Mouse (Mus musculus): Measurements from ENCODE around the gene Egln1.

The Egln1 gene

DNA sequence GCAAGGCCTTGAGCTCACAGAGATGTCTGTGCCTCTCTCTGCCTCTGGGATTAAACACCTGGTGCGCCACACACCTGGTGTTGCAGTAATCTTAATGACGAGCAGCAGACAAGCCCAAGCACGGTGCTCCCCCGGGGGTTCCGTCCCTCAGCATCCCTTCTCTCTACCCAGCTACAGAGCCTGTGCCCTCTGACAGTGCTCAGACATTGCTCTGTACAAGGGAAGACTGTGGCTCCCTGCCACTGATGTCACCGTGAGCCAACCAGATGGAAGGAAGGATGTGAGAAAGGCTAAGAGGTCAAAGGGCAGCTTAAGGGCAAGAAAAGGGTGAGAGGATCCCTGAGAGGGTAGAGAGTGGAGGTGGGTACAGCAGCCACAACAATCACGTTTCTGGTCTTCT lies 4.7 kb downstream of the Egln1 start:
- no peak for DNase-seq (ENCODE audit: low spot score)

DNA sequence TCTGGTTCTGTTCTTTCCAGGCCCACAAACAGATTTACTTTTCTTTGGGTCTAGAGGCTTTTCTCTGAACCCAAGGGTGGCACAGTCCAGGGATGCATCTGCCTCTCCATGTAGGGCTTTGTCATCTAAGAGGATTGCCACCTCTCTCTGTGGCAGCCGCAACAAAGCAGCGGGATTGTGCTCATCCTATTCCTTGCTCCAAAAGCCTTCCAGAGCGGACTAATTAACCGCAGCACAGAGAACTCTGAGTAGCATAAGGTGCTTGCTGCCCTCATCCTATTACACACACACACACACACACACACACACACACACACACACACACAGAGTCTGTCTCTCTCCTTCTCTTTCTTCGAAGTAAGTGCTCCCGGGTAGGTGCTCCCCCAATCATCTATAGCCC lies 5.3 kb downstream of the Egln1 start:
- DNase-seq (ENCODE audit: low spot score) = no peak

DNA sequence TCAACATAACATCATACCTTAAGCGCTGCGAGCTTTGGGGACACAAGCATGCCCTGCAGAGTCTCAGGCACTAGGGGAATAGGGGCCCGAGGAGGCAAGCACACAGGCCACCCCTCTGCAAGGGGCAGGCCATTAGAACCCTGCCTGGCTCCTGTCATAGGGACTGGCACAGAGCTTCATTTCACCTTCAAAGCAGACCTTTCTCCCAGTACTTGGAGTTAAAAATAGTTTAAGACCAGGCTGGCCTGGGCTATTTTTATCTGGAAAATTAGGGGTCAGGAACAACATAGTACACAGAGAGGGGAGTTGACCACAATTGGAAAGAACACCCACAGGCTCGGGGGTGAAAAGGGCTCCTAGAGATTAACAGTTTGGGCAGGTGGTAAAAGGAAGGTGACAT lies 11.8 kb downstream of the Egln1 start:
- no peak for DNase-seq (ENCODE audit: low spot score)

DNA sequence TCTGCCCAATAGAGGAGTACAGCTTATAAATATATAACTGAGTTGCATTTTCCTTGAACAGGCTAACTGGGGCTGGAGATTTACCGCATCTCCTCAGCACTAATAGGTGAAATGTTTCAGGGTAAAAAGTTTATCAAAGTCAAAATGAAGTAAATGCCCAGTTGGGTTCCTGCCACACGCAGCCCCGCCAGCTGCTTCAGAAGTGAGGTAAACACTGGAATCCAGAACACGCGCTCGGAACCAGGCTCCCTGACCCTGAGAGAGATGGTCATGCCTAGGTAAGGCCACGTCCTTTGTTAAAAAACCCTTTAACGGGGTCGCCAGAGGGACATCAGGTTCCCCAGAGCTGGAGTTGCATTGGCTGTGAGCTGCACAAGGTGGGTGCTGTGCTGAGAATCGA lies 12.4 kb downstream of the Egln1 start:
- no peak for DNase-seq (ENCODE audit: low spot score)

DNA sequence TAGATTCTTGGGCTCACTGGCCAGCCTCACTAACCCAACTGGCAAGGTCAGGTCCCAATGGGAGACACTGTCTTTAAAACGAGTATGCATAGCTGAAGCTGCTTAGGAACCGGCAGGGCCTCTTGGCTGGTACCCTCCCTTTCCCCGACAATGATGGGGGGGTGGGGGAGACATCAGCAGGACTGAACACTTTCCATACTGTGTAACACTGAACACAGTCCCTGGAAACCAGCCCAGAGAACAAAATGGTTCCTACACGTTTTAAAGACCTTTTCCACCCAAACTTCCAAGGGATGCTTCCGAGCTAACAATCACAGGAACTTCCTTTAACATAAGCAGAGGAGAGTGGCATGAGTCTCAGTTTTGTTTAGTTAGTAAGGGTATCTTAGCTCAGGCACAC lies 14.0 kb downstream of the Egln1 start:
- no peak for DNase-seq (ENCODE audit: low spot score)

DNA sequence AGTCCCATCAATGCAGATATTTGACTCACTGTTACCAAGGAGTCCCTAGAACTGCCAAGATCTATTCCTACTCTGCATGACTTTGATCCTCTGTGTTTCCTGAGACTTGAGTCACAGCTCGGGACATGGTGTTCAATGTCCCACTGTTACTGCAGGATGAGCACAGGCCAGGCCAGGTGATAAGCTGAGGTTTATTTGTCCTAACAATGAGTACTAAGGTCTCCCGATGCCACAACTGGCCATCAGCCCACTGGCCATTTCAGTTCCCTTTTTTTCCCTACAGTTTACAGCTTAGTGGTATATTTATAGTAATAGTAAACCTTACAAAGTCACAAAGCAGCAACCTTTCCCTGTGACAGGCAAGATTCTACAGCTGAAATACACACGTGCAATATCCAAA lies 16.7 kb downstream of the Egln1 start:
- DNase-seq (ENCODE audit: low spot score) = no peak

DNA sequence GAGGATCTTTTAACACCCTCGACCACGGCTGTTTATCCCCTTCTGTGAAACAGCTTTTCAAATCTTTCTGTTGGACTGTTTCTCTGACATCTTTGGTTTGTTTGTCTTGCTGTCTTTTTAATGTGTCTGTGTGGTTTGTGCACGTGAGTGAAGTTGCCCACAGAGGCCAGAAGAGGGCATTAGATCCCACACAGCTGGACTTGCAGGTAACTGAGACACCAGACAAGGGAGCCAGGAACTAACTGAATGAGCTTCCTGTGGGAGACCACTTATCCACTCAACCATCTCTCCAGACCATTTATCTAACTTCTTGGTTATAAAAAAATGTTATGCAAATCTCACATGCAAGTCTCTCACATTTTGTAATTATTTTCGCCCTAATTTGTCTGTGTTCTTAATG lies 18.5 kb downstream of the Egln1 start:
- DNase-seq (ENCODE audit: low spot score) = no peak

DNA sequence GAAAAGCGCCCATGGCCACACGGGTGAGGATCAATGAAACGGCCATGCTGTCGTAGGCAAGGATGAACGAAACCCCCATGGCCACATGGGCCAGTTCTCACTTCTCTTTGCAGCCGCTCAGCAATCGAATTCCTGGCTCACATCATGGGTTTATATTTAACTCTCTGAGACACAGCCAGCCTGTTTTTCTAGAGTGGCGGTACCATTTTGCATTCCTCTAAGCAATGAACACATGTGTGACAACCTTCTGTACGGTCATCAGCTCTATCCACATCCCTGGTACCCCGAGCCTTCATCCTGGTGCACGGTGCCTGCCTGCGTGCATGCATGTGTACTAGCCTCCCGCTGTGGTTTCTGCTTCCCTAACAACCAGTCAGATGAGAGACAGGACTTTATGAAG lies 19.0 kb downstream of the Egln1 start:
- DNase-seq (ENCODE audit: low spot score) = no peak

DNA sequence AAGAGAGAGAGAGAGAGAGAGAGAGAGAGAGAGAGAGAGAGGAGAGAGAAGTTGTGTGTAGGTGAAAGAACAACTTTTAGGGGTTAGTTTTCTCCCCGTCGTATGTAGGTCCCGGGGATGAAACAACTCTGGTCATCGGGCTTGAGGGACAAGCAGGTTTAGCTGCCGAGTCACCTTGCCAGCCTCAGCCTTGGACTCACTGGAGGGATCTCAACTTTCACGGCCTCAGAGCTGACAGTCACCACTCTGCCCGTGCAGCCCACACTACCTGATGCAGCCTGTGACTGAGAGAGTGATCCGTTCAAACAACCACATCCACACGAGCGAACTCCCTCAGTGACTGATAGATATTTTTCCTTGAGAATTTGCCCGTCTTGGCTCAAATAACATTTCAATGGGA lies 20.1 kb downstream of the Egln1 start:
- no peak for DNase-seq (ENCODE audit: low spot score)

DNA sequence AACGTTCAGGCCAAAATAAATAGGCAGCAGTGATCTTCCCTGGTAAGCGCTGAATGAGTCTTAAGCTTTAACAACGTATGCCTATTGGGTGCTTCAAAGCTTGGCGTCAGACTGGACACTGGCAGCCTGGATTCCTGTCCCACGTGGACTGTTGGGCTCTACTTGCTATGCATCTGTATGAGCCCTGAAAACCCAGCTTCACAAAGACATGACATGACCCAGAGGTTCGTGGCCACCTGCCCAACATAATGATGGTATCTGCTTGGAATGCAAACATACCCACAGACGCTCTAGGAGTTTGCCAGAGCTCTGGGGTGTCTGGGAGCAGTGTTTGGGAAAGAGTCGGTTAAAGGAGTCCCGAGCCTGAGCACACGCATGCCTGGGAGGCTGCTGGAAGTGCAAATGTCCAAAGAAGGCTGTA lies 22.8 kb downstream of the Egln1 start:
- DNase-seq (ENCODE audit: low spot score) = no peak

DNA sequence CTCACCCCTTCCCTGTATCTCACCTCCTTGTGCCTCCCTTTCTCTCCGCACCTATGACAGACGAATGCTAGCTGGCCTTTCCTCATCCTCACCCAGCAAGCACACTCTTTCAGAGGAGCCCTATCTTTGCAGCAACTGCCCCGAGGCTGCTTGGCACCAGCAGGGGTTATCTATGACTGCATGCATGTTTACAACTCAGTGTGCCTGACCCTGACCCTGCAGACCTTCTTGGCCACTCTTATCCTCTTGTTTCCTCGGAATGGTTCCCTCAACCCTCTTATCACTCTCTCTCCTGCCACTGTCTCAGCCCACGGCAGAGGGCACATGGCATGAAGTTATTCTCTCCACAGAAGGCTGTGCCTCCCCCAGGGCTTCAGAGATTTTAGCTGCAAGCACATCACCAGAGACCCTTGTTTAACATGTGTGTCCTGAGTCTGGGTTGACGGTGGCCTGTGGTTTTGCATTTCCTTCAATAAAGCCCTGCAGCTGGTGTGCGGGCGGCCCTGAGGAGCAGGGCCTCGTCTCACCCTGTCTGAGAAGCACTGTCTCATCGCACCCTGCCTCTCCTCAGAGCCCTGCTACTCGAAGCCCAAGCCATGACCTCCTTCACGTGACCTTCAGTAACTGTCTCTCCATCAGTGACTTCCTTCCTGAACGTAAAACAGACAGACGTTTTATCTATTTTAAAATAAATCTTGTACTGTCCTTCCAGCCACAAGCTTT lies 23.4 kb downstream of the Egln1 start:
- DNase-seq (ENCODE audit: low spot score) = no peak

DNA sequence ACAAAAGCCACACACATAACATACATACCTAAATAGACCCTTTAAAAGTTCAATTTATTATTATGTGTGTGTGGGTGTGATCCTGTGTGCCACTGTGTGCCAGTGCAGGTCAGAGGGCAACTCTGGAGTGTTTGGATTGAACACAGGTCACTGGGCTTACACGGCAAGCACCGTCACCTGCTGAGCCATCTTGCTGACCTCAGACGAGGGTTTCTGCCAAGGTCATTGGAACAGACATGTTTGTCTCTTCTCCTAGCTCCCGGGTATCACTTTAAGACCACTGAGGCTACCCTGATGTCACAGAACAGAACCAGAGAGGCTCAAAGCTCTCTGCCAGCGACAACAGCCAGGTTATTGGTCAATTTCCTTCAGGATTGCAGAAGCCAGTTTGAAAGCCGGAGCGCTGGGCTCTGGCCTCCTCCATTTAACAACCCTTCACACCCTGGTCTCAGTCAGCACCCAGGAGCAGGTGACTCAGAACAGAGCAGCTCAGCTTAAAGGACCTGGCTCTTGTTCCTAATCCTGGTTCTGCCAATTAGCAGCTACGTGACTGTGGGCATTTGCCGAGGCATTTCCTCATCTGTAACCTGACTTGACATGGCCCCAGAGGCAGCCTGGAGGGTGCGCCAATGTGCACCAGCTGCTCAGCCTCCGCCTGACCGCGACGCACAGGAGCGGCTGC lies 25.0 kb downstream of the Egln1 start:
- DNase-seq (ENCODE audit: low spot score) = no peak

DNA sequence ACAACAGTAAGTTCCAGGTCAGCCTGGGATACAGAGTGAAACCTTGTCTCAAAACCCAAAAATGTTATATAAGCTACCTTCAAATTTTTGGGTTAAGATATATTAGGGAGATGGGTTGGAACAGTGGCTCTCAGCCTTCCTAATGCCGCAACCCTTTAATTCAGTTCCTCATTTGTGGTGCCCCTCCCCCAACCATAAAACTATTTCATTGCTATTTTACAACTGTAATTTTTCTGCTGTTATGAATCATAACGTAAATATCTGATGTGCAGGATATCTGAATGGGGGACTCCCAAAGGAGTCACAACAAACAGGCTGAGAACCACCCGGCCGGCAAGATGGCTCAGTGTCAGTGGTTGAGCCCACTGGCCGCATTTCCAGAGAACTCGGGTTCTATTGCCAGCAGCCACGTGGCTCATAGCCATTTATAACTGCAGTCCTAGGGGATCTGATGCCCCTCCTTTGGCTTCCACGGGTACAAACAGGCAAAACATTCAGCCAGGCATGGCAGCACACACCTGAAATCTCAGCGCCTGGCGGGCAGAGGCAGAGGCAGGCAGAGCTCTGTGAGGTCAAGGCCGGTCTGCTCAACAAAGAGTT lies 26.5 kb downstream of the Egln1 start:
- no peak for DNase-seq (ENCODE audit: low spot score)

DNA sequence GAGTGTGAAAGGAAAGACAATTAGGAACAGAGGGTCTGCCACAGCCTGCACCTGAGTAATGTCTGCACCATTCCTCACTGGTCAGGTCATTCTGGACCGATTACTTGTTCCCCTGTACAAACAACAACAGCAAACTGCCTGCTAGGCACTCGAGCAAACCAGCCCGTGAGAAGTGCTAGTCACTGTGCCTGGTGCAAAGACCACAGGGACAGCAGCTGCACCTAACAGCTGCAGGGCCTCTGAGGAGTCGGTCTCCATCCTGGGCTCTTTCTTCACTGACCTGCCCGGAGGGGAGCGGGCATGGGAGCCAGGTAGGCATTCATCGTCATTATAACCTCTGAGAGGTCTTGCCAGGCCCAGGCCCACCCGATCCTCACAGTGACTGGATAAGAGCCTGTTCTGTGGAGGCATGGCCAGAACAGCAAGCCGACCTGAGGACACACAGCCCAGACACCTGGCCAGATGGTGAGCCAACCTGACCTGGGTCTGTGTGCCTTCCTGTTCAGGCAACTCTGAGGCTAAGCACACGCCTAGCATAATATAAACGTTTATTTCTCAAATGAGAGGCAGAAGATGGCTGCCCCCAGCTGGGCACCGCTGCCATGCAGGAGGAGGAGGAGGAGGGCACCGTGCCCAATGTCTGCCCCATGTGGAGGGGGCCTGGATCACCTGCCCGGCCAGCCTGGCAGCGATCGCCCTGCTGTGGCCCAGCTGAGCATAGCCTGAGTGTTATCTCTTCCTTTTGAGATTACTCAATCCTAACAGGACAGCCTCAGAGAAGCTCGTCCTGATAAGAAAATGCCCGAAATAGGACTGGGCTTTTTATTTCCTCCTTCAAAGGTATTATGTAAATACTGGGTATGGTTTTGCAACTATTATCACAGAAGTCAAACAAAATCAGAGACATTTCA lies 27.5 kb downstream of the Egln1 start:
- DNase-seq (ENCODE audit: low spot score) = no peak

DNA sequence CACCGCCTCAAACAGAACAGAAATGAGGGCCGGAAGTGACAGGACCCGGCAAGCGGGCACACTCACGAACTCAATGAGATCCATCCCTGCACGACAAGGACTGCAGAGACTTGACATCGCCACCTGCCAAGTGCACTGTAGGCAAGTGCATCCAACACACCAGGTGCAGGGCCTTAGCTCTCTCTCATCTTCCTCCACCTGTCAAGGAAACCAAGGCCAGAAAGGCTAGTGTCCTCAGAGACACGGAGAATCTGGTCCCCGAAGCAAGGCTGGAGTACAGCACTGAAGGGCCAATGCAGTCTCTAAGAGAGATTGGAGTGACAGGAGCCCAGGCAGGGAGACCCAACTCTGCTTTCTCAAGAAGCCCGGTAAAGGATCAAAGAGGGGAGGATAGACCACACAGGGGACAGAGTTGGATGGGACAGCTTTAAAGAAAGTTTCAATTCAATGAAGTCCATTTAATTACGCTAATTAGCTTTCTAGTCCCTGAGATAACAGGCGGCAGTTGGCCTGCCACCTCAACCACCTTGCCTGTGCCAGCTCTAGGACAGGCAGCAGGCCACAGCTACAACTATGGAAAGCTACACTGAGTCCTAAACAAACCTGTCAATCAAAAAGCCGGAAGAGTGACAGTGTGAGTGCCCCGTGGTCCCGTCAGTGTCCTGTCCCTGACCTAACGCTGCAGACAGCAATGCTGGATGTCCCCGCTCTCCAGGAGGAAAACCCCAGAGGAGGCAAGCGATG lies 31.2 kb downstream of the Egln1 start:
- no peak for DNase-seq (ENCODE audit: low spot score)

DNA sequence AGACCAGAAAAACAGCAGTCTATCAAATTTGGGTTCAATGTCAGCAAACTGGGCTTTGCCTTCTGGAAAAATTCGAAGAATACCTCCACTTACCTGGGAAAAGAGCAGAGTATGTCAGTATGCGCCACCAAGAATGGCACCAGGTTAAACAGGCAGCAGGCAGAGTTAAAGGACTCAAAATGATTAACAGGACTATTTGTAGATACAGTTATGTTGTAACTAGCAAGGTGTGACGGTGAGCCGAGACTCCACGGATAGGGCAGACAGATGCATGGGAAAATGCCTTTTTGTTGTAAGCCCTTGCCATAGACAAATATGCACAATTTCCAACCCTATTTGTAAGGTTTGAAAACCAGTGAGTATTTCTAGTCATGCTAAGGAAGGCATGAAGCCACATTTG lies 35.1 kb downstream of the Egln1 start:
- DNase-seq (ENCODE audit: low spot score) = no peak

DNA sequence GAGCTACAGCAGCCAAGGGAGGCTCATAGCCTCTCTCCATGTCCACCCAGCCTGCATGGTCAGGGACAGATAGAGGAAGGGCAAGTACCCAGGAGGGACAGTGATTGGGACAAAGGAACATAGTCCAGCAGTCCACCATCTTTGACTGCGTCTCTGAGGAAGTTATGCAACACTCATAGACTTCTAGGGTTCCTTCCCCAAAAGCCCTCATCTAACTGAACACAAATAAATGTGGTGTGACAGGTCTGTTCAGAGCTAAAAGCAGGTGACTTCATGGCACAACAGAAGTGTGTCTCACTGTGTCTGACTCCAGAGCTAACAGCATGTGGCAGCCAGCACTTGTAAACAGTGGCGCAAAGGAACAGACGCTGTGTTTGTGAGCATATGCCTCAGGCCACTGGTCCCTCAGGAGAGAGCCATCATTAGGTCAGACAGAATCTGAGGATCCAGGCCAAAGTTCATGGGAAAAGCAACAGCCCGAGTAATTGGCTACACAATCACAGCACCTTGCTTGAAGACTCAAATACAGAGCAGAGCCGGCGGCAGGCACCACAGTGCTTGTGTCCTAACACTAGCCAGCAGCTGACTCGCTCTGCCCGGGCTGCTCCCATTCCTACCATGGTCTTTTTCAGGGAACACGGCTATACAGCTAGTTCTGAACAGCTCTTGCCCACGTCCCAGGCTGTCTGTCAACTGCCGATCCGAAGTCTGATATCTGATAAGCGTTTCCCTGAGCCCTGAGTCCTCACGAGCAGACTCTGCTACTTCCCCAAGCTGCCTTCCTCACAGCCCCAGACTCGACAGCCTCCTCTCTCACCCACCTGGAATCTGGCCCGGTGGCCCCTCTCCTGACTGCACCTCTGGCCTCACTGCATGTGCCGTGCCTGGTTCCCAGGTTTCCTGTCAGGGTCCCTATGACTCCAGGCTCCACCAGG lies 36.9 kb downstream of the Egln1 start:
- DNase-seq (ENCODE audit: low spot score) = no peak

DNA sequence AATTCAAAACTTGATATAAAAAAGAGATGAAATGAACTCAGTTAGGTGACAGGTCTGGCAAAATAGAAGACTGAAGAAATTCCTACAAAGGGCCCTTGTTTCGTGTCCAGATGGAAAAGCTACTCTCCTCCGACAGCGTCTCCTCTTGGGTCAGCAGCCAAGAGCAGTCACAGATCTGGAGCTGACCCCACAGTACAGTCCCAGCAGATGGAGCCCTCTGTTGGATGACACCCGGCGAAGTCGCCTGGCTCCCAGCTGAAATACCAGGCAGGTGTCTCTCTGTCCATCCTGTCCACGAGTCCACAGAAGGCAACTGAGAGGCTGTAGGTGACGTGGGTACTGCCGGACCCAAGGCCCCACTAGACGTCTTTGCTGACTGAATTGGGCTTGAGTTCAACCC lies 38.8 kb downstream of the Egln1 start:
- DNase-seq (ENCODE audit: low spot score) = no peak

DNA sequence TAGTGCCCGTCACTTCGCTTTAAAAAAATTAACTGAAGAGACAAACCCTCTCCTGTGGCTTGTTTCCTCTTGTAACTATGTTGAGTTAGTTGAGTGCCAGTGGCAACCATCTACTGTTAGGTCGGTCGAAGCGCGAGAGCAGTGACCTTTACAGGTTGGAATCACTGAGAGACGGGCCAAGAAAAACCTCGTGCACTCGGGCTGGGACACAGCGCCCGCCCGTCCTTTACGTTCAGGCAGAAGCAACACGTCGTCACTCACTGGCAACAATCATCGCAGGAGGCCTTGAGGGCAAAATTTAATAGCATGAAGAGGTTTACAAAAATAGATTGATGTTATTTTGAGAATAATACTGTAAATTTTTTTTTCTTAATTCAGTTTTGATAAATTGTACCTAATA lies 39.2 kb downstream of the Egln1 start:
- no peak for DNase-seq (ENCODE audit: low spot score)

DNA sequence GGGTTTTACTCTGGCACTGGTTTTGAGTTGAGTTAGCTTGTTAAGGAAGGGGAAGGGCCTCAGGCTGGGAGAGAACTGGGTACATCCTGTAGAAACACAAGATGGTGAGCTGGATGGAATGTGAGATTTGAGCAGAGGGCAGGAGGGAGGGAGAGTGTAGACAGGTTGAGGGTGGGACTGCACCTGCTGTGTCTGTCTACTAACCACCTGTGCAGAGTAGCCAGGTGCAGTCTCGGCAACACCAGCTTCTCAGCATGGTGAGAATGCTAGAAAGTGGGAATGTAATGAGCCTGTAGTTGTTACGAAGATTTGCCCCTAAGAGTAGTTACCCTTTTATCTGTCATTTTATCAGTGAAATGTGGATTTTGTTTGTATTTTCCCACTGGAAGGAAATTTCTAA lies 43.6 kb downstream of the Egln1 start:
- no peak for DNase-seq (ENCODE audit: low spot score)

DNA sequence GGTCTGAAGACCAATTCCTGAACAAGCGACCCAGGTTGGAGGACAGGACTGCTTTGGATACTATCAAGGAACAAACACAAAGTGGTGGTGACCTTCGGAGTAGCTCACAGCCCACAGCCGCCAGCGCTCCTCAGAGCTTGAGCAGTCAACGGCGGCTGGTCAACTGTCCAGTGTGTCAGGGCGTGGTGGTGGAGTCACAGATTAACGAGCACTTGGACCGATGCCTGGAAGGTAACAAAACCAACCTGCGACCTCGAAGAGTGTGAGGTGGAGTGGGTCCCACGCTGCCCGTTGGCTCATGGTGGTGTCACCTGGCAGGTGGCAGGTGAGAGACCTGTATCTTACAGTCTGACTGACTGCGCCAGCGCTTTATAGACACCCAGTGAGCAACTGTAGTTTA lies 45.9 kb downstream of the Egln1 start:
- no peak for DNase-seq (ENCODE audit: low spot score)

All from layer of hippocampus, adult 9-10 months (tissue).